In genomic region chr6:89037392-89037791, GRCm38 (mm10) we compare ENCODE assay signal across 31 mouse cellular contexts.
A peak's percentile ranks its signal among the peaks of the same experiment; 100 is the strongest.
DNase-seq lines count a peak whose midpoint lies in the region; ATAC-seq lines count a peak whose summit lies in the region.
"Had no signal": no experiment of that assay in that cellular context is flagged by ENCODE, and none has a peak within 500 bp of the region (broad histone marks: within the 10 kb centered on the region; RNA-seq: fewer than 3 reads in every experiment).

No protein-coding gene starts in this region.

- no peaks in the 10 kb centered on the region for H3K9me3 ChIP-seq in hindbrain, embryonic 10.5 days
- no peaks in the 10 kb centered on the region for H3K9me3 ChIP-seq in hindbrain, embryonic 14.5 days (ENCODE audit: control insufficient read depth, low read length)
- H3K9me3 ChIP-seq in lung, embryonic 15.5 days = no peaks in the 10 kb centered on the region
- H3K9me3 ChIP-seq: embryonic facial prominence, embryonic 13.5 days; forebrain, embryonic 10.5 days; heart, embryonic 10.5 days; heart, embryonic 15.5 days; hindbrain, embryonic 12.5 days; limb, embryonic 10.5 days; limb, embryonic 15.5 days; liver, embryonic 13.5 days; neural tube, embryonic 15.5 days; stomach, embryonic 15.5 days had no signal

- H3K36me3 ChIP-seq in hindbrain, embryonic 10.5 days = no peaks in the 10 kb centered on the region
- no peaks in the 10 kb centered on the region for H3K36me3 ChIP-seq in hindbrain, embryonic 14.5 days (replicated peaks; ENCODE audit: control insufficient read depth, insufficient read depth)
- no peaks in the 10 kb centered on the region for H3K36me3 ChIP-seq in lung, embryonic 15.5 days
- H3K36me3 ChIP-seq: embryonic facial prominence, embryonic 13.5 days; forebrain, embryonic 10.5 days; heart, embryonic 10.5 days; heart, embryonic 15.5 days; hindbrain, embryonic 12.5 days; limb, embryonic 10.5 days; limb, embryonic 15.5 days; liver, embryonic 13.5 days; neural tube, embryonic 15.5 days; stomach, embryonic 15.5 days had no signal

- no peak overlapping the region for H3K4me2 ChIP-seq in hindbrain, embryonic 14.5 days (replicated peaks)
- peak overlapping the region; percentile 21; the same call in 1 of the 2 replicates for H3K4me2 ChIP-seq in lung, embryonic 15.5 days
- H3K4me2 ChIP-seq: embryonic facial prominence, embryonic 13.5 days; heart, embryonic 15.5 days; hindbrain, embryonic 12.5 days; limb, embryonic 15.5 days; liver, embryonic 13.5 days; neural tube, embryonic 15.5 days; stomach, embryonic 15.5 days had no signal

- no peak overlapping the region for H3K4me3 ChIP-seq in hindbrain, embryonic 10.5 days
- no peak overlapping the region for H3K4me3 ChIP-seq in hindbrain, embryonic 14.5 days (replicated peaks; ENCODE audit: low read length)
- no peak overlapping the region for H3K4me3 ChIP-seq in lung, embryonic 15.5 days
- H3K4me3 ChIP-seq: embryonic facial prominence, embryonic 13.5 days; forebrain, embryonic 10.5 days; heart, embryonic 10.5 days; heart, embryonic 15.5 days; hindbrain, embryonic 12.5 days; limb, embryonic 10.5 days; limb, embryonic 15.5 days; liver, embryonic 13.5 days; neural tube, embryonic 15.5 days; stomach, embryonic 15.5 days had no signal

- DNase-seq in hindbrain, embryonic 10.5 days (ENCODE audit: low spot score) = no peak
- no peak for DNase-seq in hindbrain, embryonic 14.5 days (ENCODE audit: low spot score)
- DNase-seq in A20 (ENCODE audit: low read depth, low spot score) = peak; percentile 29
- peak; percentile 70 for DNase-seq in lung, postnatal 36 days
- DNase-seq in neural tube, embryonic 10.5 days (ENCODE audit: extremely low spot score, low spot score) = no peak
- no peak for DNase-seq in thymus, postnatal 10 days (ENCODE audit: low spot score in 2 of 2)
- DNase-seq: adrenal gland, postnatal 14 days; cerebellum, adult 11-12 months; cerebellum, adult 9-11 months; embryo, embryonic 11 days; gastrocnemius, postnatal 14 days; heart, adult 11 months; kidney, adult 9 months; kidney, postnatal 10 days; layer of hippocampus, postnatal 36 days; liver, embryonic 13.5 days; retina, postnatal 1 day; right cerebral cortex, postnatal 25 days had no signal

- peaks cover 48% of the 10 kb centered on the region for H3K4me1 ChIP-seq in hindbrain, embryonic 10.5 days (replicated peaks)
- H3K4me1 ChIP-seq in hindbrain, embryonic 14.5 days (replicated peaks; ENCODE audit: control insufficient read depth, insufficient read depth, low read length) = peaks cover 22% of the 10 kb centered on the region
- H3K4me1 ChIP-seq in lung, embryonic 15.5 days = peaks cover 18% of the 10 kb centered on the region
- H3K4me1 ChIP-seq: heart, embryonic 15.5 days; limb, embryonic 15.5 days; liver, embryonic 13.5 days had no signal

- peaks cover 23% of the 10 kb centered on the region for H3K27me3 ChIP-seq in hindbrain, embryonic 10.5 days (ENCODE audit: insufficient read depth, poor library complexity, severe bottlenecking)
- H3K27me3 ChIP-seq in hindbrain, embryonic 14.5 days (ENCODE audit: control insufficient read depth, insufficient read depth, low read length) = no peaks in the 10 kb centered on the region
- H3K27me3 ChIP-seq in lung, embryonic 15.5 days = no peaks in the 10 kb centered on the region; the same call in 1 of the 2 replicates
- H3K27me3 ChIP-seq: limb, embryonic 15.5 days; Patski; stomach, embryonic 15.5 days had no signal

- no peak overlapping the region for H3K9ac ChIP-seq in hindbrain, embryonic 14.5 days
- H3K9ac ChIP-seq in lung, embryonic 15.5 days = no peak overlapping the region
- H3K9ac ChIP-seq: embryonic facial prominence, embryonic 13.5 days; heart, embryonic 15.5 days; hindbrain, embryonic 12.5 days; limb, embryonic 15.5 days; liver, embryonic 13.5 days; neural tube, embryonic 15.5 days; stomach, embryonic 15.5 days had no signal

- no peak for ATAC-seq in hindbrain, embryonic 14.5 days (ENCODE audit: low FRiP score)
- ATAC-seq in lung, embryonic 15.5 days (ENCODE audit: borderline replicate concordance, extremely low read depth, low FRiP score, low TSS enrichment) = no peak
- ATAC-seq: intestine, postnatal 0 days; Patski had no signal

- H3K27ac ChIP-seq in hindbrain, embryonic 10.5 days = peak overlapping the region; percentile 53; the same call in 1 of the 2 replicates
- H3K27ac ChIP-seq in hindbrain, embryonic 14.5 days = no peak overlapping the region
- H3K27ac ChIP-seq in lung, embryonic 15.5 days = peak overlapping the region; percentile 35
- H3K27ac ChIP-seq: embryonic facial prominence, embryonic 13.5 days; forebrain, embryonic 10.5 days; heart, embryonic 10.5 days; heart, embryonic 15.5 days; hindbrain, embryonic 12.5 days; limb, embryonic 10.5 days; limb, embryonic 15.5 days; liver, embryonic 13.5 days; macrophage; neural tube, embryonic 15.5 days; stomach, embryonic 15.5 days had no signal

- WGBS in hindbrain, embryonic 10.5 days = 52% methylated on average over 2 of the region's 2 CpGs
- 80% methylated on average over 2 of the region's 2 CpGs for WGBS in hindbrain, embryonic 14.5 days
- WGBS in lung, embryonic 15.5 days = 10% methylated on average over 2 of the region's 2 CpGs

Comparison
In these comparisons a context has a peak if more than half of its experiments do, and no peak if none do; other contexts are left out.
1. DNase-seq: peak in A20 (single experiment) and lung, postnatal 36 days (single experiment); none in hindbrain, embryonic 10.5 days (single experiment), hindbrain, embryonic 14.5 days (single experiment), neural tube, embryonic 10.5 days (single experiment) and thymus, postnatal 10 days (0 of 2).